Mouse (Mus musculus): ENCODE data around the gene Mef2d. TPM values are rescaled to one million over a fixed set of nuclear protein-coding genes. Genes with fewer than 3 reads are reported as not detected.
A peak's percentile ranks its signal among the peaks of the same experiment; 100 is the strongest.

Mef2d gene
- polyA plus RNA-seq, 1 experiment from 2014 or later = 19.7 TPM

DNA sequence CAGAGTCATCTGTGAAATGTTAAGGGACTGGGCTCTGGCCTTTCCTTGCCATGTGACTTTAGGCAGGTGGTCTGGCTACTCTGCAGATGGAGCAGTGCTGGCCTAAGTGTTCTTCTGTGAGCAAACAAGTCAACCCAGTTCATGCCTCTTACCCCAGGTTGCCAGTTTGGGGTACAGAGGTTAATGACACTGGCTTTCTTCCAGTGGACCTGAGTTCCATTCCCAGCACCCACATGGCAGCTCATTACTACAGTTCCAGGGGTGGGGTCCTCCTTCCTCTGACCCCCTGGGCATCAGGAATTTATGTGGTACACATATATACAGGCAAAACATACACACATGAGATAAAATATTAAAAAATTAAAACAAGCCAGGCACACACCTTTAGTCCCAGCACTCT lies 14.6 kb downstream of the Mef2d start:
- H3K4me3 ChIP-seq = no peak overlapping the region
- H3K9ac ChIP-seq = no peak overlapping the region
- no peak for ATAC-seq (ENCODE audit: low FRiP score, low read depth)
- peaks cover 14% of the 10 kb centered on the region for H3K4me1 ChIP-seq
- H3K9me3 ChIP-seq = no peaks in the 10 kb centered on the region
- no peak overlapping the region for H3K27ac ChIP-seq
- no peaks in the 10 kb centered on the region for H3K27me3 ChIP-seq
- H3K4me2 ChIP-seq (replicated peaks) = no peak overlapping the region
- H3K36me3 ChIP-seq = peaks cover 65% of the 10 kb centered on the region

DNA sequence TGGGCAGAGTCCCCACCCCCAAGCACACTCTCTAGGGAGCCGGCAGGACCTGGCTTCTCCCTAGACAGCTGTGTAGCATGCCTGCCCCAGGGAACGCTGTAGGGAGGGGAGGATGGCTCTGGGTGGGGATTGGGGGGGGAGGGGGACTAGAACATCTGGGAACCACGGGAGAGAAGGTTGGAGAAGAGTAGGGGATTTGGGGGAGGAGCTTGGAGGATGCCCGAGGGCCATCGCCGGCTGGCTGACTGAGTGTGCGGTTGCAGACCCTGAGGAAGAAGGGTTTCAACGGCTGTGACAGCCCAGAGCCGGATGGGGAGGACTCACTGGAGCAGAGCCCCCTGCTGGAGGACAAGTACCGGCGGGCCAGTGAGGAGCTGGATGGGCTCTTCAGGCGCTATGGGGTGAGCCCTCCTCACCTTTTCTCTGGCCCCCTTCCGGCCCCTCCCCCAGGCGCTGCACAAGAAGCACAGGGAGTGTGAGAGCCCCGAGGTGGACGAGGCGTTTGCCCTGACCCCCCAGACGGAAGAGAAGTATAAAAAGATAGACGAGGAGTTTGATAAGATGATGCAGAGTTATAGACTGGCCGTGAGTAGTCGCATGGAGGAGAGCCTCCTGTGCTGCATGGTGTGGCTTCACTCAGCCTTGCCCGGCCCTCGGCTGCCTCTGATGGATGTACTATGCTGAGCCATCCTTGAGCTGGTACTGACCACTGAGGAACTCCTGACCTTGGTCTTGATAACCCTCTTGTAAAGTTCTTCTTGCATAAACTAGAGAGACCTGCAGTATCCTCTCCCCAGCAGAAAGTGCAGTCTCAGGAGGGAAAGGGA lies 15.8 kb downstream of the Mef2d start:
- no peak overlapping the region for H3K27ac ChIP-seq
- no peaks in the 10 kb centered on the region for H3K27me3 ChIP-seq
- H3K4me1 ChIP-seq = peaks cover 9% of the 10 kb centered on the region
- ATAC-seq (ENCODE audit: low FRiP score, low read depth) = peak; percentile 60; the same call in 1 of the 2 replicates
- H3K9ac ChIP-seq = no peak overlapping the region
- 0 out of 2 replicates have a peak overlapping the region, but pooled peaks have one; percentile 16 for H3K4me2 ChIP-seq (replicated peaks)
- no peaks in the 10 kb centered on the region for H3K9me3 ChIP-seq
- no peak overlapping the region for H3K4me3 ChIP-seq
- peaks cover 76% of the 10 kb centered on the region for H3K36me3 ChIP-seq
- 17% methylated on average over 23 of the region's 23 CpGs for WGBS

DNA sequence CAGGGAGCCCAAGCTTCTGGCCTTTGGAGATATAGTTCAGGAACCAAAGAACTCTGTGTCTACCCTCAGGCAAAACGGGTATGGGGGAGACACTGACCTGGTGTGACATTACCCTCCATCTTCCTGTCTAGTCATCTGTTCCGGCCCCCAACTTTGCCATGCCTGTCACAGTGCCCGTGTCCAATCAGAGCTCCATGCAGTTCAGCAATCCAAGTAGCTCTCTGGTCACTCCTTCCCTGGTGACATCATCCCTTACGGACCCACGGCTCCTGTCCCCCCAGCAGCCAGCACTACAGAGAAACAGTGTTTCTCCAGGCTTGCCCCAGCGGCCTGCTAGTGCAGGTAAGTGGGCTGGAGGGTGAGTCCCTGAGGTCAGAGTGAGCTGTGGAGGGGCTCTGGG lies 16.8 kb downstream of the Mef2d start:
- WGBS = 80% methylated on average over 6 of the region's 6 CpGs
- ATAC-seq (ENCODE audit: low FRiP score, low read depth) = no peak
- H3K36me3 ChIP-seq = peaks cover 85% of the 10 kb centered on the region
- no peak overlapping the region for H3K4me3 ChIP-seq
- H3K27me3 ChIP-seq = no peaks in the 10 kb centered on the region
- no peak overlapping the region for H3K9ac ChIP-seq
- no peaks in the 10 kb centered on the region for H3K9me3 ChIP-seq
- H3K27ac ChIP-seq = no peak overlapping the region; the same call in 1 of the 2 replicates
- H3K4me2 ChIP-seq (replicated peaks) = no peak overlapping the region
- H3K4me1 ChIP-seq = peaks cover 9% of the 10 kb centered on the region

DNA sequence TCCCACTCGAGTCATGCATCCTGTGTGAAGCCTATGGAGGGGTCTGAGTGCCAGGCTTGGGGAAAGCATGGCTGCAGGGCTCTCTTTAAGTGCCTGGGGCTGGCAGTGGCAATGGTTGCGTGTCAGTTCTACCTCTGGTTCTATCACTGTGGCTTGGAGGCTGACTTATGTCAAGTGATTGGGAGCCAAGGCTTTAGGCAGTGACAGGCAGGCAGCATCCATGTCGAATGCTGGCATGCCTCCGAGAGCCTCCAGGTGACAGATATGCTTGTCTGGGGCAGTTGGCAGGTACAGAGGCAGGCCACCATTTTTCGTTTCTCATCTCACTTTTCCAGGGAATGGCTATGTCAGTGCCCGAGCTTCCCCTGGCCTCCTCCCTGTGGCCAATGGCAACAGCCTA lies 18.7 kb downstream of the Mef2d start:
- no peaks in the 10 kb centered on the region for H3K27me3 ChIP-seq
- no peaks in the 10 kb centered on the region for H3K9me3 ChIP-seq
- no peak overlapping the region for H3K9ac ChIP-seq
- H3K27ac ChIP-seq = no peak overlapping the region
- H3K4me3 ChIP-seq = no peak overlapping the region
- H3K4me2 ChIP-seq (replicated peaks) = no peak overlapping the region
- 82% methylated on average over 6 of the region's 6 CpGs for WGBS
- no peak for ATAC-seq (ENCODE audit: low FRiP score, low read depth)
- H3K36me3 ChIP-seq = peaks cover 97% of the 10 kb centered on the region
- peaks cover 9% of the 10 kb centered on the region for H3K4me1 ChIP-seq

DNA sequence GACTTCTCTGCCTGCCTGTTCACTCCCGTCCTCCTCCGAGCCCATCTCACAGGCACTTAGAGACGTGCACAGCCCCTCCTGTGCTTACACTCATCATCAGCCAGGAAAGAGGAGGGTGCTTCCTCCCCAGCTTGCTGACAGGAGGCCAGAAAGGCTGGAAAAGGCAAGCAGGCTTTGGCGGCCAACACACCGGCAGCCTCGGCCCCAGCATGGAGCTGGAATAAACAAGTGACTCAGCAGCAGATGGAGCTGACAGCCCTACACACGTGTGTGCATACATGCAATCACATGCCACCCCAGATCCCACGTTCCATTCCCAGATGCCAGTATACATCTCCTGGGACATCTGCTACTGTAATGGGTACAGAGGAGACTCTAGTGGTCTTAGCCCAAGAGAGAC lies 20.1 kb downstream of the Mef2d start:
- Histone ChIP-seq H3K36me3 (peaks cover 96% of the 10 kb centered on the region), H3K4me2 (replicated peaks) (no peak overlapping the region), H3K27me3 (no peaks in the 10 kb centered on the region), H3K9me3 (no peaks in the 10 kb centered on the region), H3K4me3 (no peak overlapping the region), H3K4me1 (peaks cover 8% of the 10 kb centered on the region), H3K27ac (no peak overlapping the region), H3K9ac (no peak overlapping the region)
- no peak for ATAC-seq (ENCODE audit: low FRiP score, low read depth)
- 85% methylated on average over 8 of the region's 8 CpGs for WGBS

DNA sequence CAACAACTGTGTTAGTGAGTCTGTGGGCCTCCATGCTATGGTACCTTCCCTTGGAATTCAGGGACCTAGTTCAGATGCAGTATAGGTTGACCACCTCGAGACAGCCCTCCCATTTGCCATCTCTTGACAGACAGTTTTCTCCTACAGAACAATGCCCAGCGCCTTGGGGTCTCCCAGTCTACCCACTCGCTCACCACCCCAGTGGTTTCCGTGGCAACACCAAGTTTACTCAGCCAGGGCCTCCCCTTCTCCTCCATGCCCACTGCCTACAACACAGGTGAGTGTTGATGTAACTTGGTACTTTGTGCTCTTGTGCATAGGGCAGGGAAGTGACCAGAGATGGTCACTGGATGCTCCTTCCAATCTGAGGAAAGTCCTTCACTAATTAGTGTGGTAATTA lies 20.6 kb downstream of the Mef2d start:
- Histone ChIP-seq H3K9ac (no peak overlapping the region), H3K27ac (no peak overlapping the region), H3K4me3 (no peak overlapping the region), H3K4me1 (peaks cover 3% of the 10 kb centered on the region), H3K27me3 (no peaks in the 10 kb centered on the region), H3K4me2 (replicated peaks) (no peak overlapping the region), H3K36me3 (peaks cover 98% of the 10 kb centered on the region), H3K9me3 (no peaks in the 10 kb centered on the region)
- 85% methylated on average over 4 of the region's 4 CpGs for WGBS
- ATAC-seq (ENCODE audit: low FRiP score, low read depth) = no peak

DNA sequence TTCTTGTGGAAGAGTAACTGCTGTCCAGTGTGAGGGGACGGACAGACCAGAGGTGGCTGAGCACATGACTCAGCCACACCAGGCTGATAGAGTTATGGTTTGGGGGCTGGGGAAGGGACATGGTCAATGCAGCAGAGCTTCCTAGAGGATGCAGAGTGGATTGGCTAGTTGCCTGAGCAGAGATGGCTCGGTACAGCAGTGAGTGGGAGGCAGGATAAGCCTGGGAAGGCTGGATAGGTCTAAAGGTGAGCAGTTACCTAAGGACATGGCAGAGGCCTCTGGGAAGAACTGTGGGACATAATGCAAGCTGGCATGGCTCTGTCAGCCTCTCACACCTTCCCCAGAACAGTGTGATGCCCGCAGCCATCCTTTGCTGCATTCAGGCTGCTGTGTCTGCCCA lies 21.7 kb downstream of the Mef2d start:
- H3K4me2 ChIP-seq (replicated peaks) = no peak overlapping the region
- no peaks in the 10 kb centered on the region for H3K9me3 ChIP-seq
- no peak overlapping the region for H3K9ac ChIP-seq
- ATAC-seq (ENCODE audit: low FRiP score, low read depth) = no peak
- WGBS = 89% methylated on average over 3 of the region's 3 CpGs
- H3K4me3 ChIP-seq = no peak overlapping the region
- H3K27ac ChIP-seq = no peak overlapping the region
- no peaks in the 10 kb centered on the region for H3K4me1 ChIP-seq
- peaks cover 98% of the 10 kb centered on the region for H3K36me3 ChIP-seq
- H3K27me3 ChIP-seq = no peaks in the 10 kb centered on the region

DNA sequence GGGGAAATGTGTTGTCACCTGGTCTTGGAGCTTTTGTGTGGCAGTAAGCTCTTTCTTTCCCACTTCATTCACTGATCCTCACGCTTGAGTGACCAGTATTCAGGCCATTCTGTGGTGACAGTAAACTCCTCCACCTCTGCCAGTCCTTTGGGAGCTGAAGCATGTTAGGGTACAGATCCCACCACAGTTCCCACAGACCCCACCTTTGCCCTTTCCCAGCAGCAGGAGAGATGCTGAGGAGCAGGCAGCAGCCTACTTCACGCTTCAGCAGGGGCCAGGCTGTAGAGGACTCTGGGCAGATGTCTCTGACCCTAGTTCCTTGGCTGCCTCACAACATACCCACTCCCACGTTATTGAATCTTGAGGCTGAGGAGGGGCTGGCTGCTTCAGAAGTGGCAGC lies 22.1 kb downstream of the Mef2d start:
- no peak overlapping the region for H3K9ac ChIP-seq
- no peaks in the 10 kb centered on the region for H3K4me1 ChIP-seq
- no peaks in the 10 kb centered on the region for H3K9me3 ChIP-seq
- peaks cover 98% of the 10 kb centered on the region for H3K36me3 ChIP-seq
- no peaks in the 10 kb centered on the region for H3K27me3 ChIP-seq
- no peak overlapping the region for H3K27ac ChIP-seq
- ATAC-seq (ENCODE audit: low FRiP score, low read depth) = no peak
- no peak overlapping the region for H3K4me3 ChIP-seq
- WGBS = 83% methylated on average over 3 of the region's 3 CpGs
- H3K4me2 ChIP-seq (replicated peaks) = no peak overlapping the region

DNA sequence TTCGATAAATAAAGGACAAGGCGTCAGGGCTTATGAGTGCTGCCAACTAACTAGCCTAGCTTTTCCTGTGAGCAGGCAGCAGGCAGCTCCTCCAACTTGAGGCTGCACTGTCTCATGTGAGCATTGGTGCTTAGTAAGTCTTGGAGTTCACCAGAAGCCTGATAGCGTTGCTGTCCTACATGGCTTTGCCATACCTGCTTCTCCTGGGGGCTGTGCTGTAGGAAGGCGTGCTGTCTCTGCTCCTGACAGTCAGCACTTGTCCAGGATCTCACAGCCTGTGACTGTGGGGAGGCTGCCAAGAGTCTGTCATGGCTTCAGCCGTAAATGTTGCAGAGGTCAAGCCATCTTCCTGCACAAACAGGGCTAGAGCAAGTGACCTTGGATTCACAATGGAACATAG lies 23.9 kb downstream of the Mef2d start:
- Histone ChIP-seq H3K27me3 (no peaks in the 10 kb centered on the region), H3K27ac (no peak overlapping the region), H3K9ac (no peak overlapping the region), H3K4me2 (replicated peaks) (no peak overlapping the region), H3K4me3 (no peak overlapping the region), H3K36me3 (peaks cover 98% of the 10 kb centered on the region), H3K9me3 (no peaks in the 10 kb centered on the region), H3K4me1 (no peaks in the 10 kb centered on the region)
- 89% methylated on average over 5 of the region's 5 CpGs for WGBS
- no peak for ATAC-seq (ENCODE audit: low FRiP score, low read depth)

DNA sequence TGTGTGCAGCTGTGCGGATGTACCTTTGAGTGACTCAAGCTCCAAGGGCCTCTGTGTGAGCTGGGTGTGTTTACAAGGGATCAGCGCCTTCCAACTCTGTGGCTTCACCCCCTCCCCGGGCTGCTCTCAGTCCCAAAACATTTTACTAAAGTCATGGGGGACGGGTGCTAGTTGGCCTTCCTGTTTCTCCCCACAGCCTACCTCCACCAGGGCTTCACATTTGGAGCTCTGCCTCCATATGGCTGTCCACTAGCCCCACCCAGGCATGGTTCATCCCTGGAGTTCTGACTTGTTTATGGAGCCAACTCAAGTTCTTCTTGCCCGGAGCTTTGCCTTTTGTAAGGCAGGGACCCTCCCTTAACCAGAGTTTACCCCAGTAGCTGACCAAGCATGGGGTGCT lies 28.2 kb downstream of the Mef2d start:
- no peak overlapping the region for H3K27ac ChIP-seq
- H3K36me3 ChIP-seq = peaks cover 95% of the 10 kb centered on the region
- no peaks in the 10 kb centered on the region for H3K9me3 ChIP-seq
- no peaks in the 10 kb centered on the region for H3K27me3 ChIP-seq
- no peak for ATAC-seq (ENCODE audit: low FRiP score, low read depth)
- no peak overlapping the region for H3K4me2 ChIP-seq (replicated peaks)
- 88% methylated on average over 5 of the region's 5 CpGs for WGBS
- no peak overlapping the region for H3K4me3 ChIP-seq
- no peaks in the 10 kb centered on the region for H3K4me1 ChIP-seq
- H3K9ac ChIP-seq = no peak overlapping the region

DNA sequence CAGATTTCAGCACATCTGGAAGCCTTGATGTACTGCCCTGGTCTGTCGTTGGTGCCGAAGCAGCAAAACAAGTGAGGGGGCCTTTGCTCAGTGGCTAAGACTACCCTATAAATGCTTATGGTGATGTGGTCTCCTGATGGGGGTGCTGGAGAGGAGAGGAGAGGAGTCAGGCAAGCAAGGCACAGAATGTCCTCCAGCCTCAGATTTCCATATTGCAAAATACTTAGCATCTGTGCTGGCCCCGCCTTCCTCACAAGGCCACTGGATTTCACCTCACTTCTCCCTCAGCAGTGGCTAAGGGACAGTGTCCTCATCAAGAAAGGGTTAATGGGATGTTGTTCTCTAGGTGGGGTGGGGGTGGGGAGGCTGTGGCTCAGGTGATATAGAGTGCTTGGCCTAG lies 30.3 kb downstream of the Mef2d start:
- 79% methylated on average over 3 of the region's 3 CpGs for WGBS
- Histone ChIP-seq H3K9me3 (no peaks in the 10 kb centered on the region), H3K27ac (no peak overlapping the region), H3K27me3 (no peaks in the 10 kb centered on the region), H3K9ac (no peak overlapping the region), H3K36me3 (peaks cover 78% of the 10 kb centered on the region), H3K4me1 (peaks cover 6% of the 10 kb centered on the region; the same call in 1 of the 2 replicates), H3K4me2 (replicated peaks) (no peak overlapping the region), H3K4me3 (no peak overlapping the region)
- no peak for ATAC-seq (ENCODE audit: low FRiP score, low read depth)

DNA sequence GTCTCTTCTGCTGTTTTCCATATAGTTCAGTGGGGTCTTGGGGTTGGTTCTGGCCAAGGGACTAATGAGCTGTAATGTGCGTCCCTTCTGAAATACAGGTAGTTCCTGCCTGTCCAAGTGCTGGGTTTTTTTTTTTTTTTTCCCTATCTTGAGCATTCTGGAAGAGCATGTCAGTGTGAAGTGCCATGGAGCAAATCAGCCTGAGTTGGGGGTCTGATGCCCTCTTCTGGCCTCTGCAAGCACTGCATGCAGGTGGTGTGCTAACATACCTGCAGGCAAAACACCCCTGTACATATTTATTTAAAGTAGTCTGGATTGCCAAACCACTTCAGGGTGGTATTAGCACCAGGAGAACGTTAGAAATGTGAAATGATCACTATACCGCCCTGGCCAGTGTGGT lies 31.2 kb downstream of the Mef2d start:
- no peak overlapping the region for H3K27ac ChIP-seq
- no peaks in the 10 kb centered on the region for H3K9me3 ChIP-seq
- no peak overlapping the region for H3K9ac ChIP-seq
- H3K36me3 ChIP-seq = peaks cover 68% of the 10 kb centered on the region
- peaks cover 6% of the 10 kb centered on the region; the same call in 1 of the 2 replicates for H3K4me1 ChIP-seq
- no peaks in the 10 kb centered on the region for H3K27me3 ChIP-seq
- WGBS = 45% methylated on average over 3 of the region's 3 CpGs
- no peak overlapping the region for H3K4me2 ChIP-seq (replicated peaks)
- no peak overlapping the region for H3K4me3 ChIP-seq
- no peak for ATAC-seq (ENCODE audit: low FRiP score, low read depth)

DNA sequence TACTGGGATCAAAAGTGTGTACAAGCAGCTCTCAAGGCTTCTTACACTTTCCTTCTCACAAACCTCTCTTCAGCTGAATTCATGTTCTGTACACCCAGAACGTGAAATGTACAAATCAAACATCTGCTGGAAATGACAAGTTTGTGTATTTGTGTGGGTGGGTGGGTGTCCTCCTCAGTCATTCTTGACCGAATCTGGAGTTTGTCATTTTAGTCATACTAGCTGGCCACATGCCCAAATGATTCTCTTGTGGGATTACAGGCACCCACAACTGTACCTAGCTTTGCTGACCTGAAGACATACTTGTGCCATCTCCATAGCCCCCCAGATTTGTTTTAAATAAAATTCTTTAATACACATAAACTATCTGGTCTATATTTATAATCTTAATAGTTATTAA lies 32.7 kb downstream of the Mef2d start:
- 86% methylated on average over 2 of the region's 2 CpGs for WGBS
- peaks cover 6% of the 10 kb centered on the region; the same call in 1 of the 2 replicates for H3K4me1 ChIP-seq

More for the DNA sequence above, 32.7 kb downstream of the Mef2d start:
- Histone ChIP-seq H3K4me3 (no peak overlapping the region), H3K27me3 (no peaks in the 10 kb centered on the region), H3K36me3 (peaks cover 53% of the 10 kb centered on the region), H3K4me2 (replicated peaks) (no peak overlapping the region), H3K27ac (no peak overlapping the region), H3K9ac (no peak overlapping the region), H3K9me3 (no peaks in the 10 kb centered on the region)
- ATAC-seq (ENCODE audit: low FRiP score, low read depth) = no peak

Data from limb, embryonic 13.5 days (tissue).